Comparison of ENCODE assay signal across 19 mouse cellular contexts in the genomic region with DNA sequence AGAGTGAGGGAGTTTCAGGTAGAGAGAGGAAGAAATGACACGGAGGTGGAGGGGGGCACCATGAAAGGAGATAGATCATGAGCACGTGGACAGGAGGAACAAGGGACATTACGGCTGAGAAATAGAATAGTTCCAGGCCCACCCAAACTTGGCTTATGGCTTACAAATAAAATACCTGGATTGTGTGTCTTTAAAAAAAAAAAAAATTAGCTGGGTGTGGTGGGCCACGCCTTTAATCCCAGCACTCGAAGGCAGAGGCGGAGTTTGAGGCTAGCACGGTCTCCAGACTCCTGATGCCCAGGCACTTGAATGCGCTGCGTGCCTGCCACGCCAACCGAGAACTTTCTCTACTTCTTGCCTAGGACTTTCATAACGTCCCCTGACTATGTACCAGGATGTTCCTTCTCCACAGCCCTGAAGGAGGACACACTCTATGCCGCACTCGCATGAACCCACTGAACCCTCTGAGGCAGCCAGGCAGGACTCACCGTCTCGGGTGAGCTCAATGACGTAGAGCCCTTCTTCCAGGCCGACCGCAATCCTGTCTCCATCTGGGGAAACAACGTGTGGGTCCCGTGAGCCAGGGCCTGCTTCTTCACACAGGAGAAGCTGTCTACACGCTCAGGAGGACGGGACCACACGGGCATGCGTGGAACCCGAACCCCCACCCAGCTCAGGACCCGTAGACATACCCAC. TPM values are rescaled to one million over a fixed set of nuclear protein-coding genes. Genes with fewer than 3 reads are reported as not detected.
"Had no signal": no experiment of that assay in that cellular context is flagged by ENCODE, and none has a peak within 500 bp of the region (broad histone marks: within the 10 kb centered on the region; RNA-seq: fewer than 3 reads in every experiment).

No protein-coding gene starts in this region.

- H3K4me1 ChIP-seq: midbrain, embryonic 13.5 days; midbrain, embryonic 15.5 days; neural tube, embryonic 12.5 days had no signal

- H3K4me3 ChIP-seq: midbrain, embryonic 13.5 days; midbrain, embryonic 15.5 days; neural tube, embryonic 12.5 days had no signal

- ATAC-seq: midbrain, embryonic 13.5 days; midbrain, embryonic 15.5 days had no signal

- H3K4me2 ChIP-seq: lung, embryonic 14.5 days; midbrain, embryonic 11.5 days; midbrain, embryonic 13.5 days; midbrain, embryonic 15.5 days; neural tube, embryonic 12.5 days had no signal

- H3K27me3 ChIP-seq: midbrain, embryonic 13.5 days; midbrain, embryonic 15.5 days; neural tube, embryonic 12.5 days had no signal

- H3K9ac ChIP-seq: lung, embryonic 14.5 days; midbrain, embryonic 13.5 days; midbrain, embryonic 15.5 days; neural tube, embryonic 12.5 days had no signal

- DNase-seq: lung, adult 18-20 months; lung, embryonic 14.5 days; lung, postnatal 14 days; lung, postnatal 36 days; retina, postnatal 1 day; right cerebral cortex, adult 18-20 months; right cerebral cortex, postnatal 25 days; right cerebral cortex, postnatal 4 days; spleen, adult 18-20 months; thymus, adult 18-20 months; thymus, postnatal 14 days; thymus, postnatal 36 days had no signal

- H3K9me3 ChIP-seq: midbrain, embryonic 13.5 days; midbrain, embryonic 15.5 days; neural tube, embryonic 12.5 days had no signal

- H3K27ac ChIP-seq: macrophage; midbrain, embryonic 13.5 days; midbrain, embryonic 15.5 days; neural tube, embryonic 12.5 days had no signal

RNA-seq across cellular contexts. Expression of a gene that starts 30.6 kb away (rescaled TPM):
- total RNA-seq: monocyte, adult 5-6 weeks had no signal
- polyA plus RNA-seq: macrophage; stomach, embryonic 14.5 days had no signal
